Mouse (Mus musculus): ENCODE results near the gene Gpc6. TPM values are rescaled to one million over a fixed set of nuclear protein-coding genes. Genes with fewer than 3 reads are reported as not detected.

Gene Gpc6
- 36.6 and 37.7 TPM in 2 replicates for polyA plus RNA-seq (2016; fragmentation: Nextera tagmentation; extraction: Ambion mirVana)

GRCm38 (mm10) chr14:116924876-116925601 is at the start of gene Gpc6:
Gene Gpc6, plus strand, starts transcription at chr14:116925315.
- Histone ChIP-seq H3K27ac (replicated peaks) (peak within 1 kb of the TSS; percentile 99), H3K4me3 (peak within 1 kb of the TSS; percentile 96), H3K27me3 (ENCODE audit: low read depth, poor library complexity, severe bottlenecking) (no peaks in the 10 kb centered on the region), H3K4me1 (peaks cover 28% of the 10 kb centered on the region), H3K36me3 (no peaks in the 10 kb centered on the region), H3K9me3 (replicated peaks) (no peaks in the 10 kb centered on the region)
- DNase-seq (ENCODE audit: low spot score), result peak; percentile 91
- WGBS, result under 1% methylated on average over 38 of the region's 38 CpGs

- Histone ChIP-seq H3K4me1 (peaks cover 6% of the 10 kb centered on the region; the same call in 1 of the 2 replicates), H3K4me3 (no peak overlapping the region), H3K27me3 (ENCODE audit: low read depth, poor library complexity, severe bottlenecking) (no peaks in the 10 kb centered on the region), H3K9me3 (replicated peaks) (no peaks in the 10 kb centered on the region), H3K27ac (replicated peaks) (no peak overlapping the region), H3K36me3 (no peaks in the 10 kb centered on the region)
- 52% methylated on average over 7 of the region's 7 CpGs for WGBS
- DNase-seq (ENCODE audit: low spot score), result no peak
Observed at GRCm38 (mm10) chr14:116882480-116883044, 42.6 kb upstream of the Gpc6 start.

GRCm38 (mm10) chr14:116894316-116894715 is 30.8 kb upstream of the Gpc6 start:
- 82% methylated on average over 3 of the region's 3 CpGs for WGBS
- no peak for DNase-seq (ENCODE audit: low spot score)

GRCm38 (mm10) chr14:116897971-116898370 is 27.1 kb upstream of the Gpc6 start:
- 61% methylated on average over 1 of the region's 1 CpGs for WGBS
- no peak for DNase-seq (ENCODE audit: low spot score)
- no peak overlapping the region for H3K4me3 ChIP-seq

More at GRCm38 (mm10) chr14:116894316-116894715, 30.8 kb upstream of the Gpc6 start:
- H3K4me1 ChIP-seq, result no peaks in the 10 kb centered on the region
- H3K27ac ChIP-seq (replicated peaks), result no peak overlapping the region
- no peaks in the 10 kb centered on the region for H3K36me3 ChIP-seq
- no peak overlapping the region for H3K4me3 ChIP-seq
- H3K27me3 ChIP-seq (ENCODE audit: low read depth, poor library complexity, severe bottlenecking), result no peaks in the 10 kb centered on the region
- no peaks in the 10 kb centered on the region for H3K9me3 ChIP-seq (replicated peaks)

GRCm38 (mm10) chr14:116911768-116912167 is 13.3 kb upstream of the Gpc6 start:
- H3K27me3 ChIP-seq (ENCODE audit: low read depth, poor library complexity, severe bottlenecking), result no peaks in the 10 kb centered on the region

More at GRCm38 (mm10) chr14:116897971-116898370, 27.1 kb upstream of the Gpc6 start:
- Histone ChIP-seq H3K4me1 (no peaks in the 10 kb centered on the region), H3K27me3 (ENCODE audit: low read depth, poor library complexity, severe bottlenecking) (no peaks in the 10 kb centered on the region), H3K36me3 (no peaks in the 10 kb centered on the region), H3K9me3 (replicated peaks) (no peaks in the 10 kb centered on the region), H3K27ac (replicated peaks) (no peak overlapping the region)

GRCm38 (mm10) chr14:116916874-116917273 is 8.2 kb upstream of the Gpc6 start:
- Histone ChIP-seq H3K27ac (replicated peaks) (no peak overlapping the region), H3K4me1 (no peaks in the 10 kb centered on the region; the same call in 1 of the 2 replicates), H3K27me3 (ENCODE audit: low read depth, poor library complexity, severe bottlenecking) (no peaks in the 10 kb centered on the region), H3K9me3 (replicated peaks) (no peaks in the 10 kb centered on the region), H3K36me3 (no peaks in the 10 kb centered on the region), H3K4me3 (no peak overlapping the region)
- DNase-seq (ENCODE audit: low spot score), result no peak
- 87% methylated on average over 6 of the region's 6 CpGs for WGBS

More at GRCm38 (mm10) chr14:116911768-116912167, 13.3 kb upstream of the Gpc6 start:
- 79% methylated on average over 1 of the region's 1 CpGs for WGBS
- Histone ChIP-seq H3K36me3 (no peaks in the 10 kb centered on the region), H3K27ac (replicated peaks) (no peak overlapping the region), H3K4me1 (no peaks in the 10 kb centered on the region; the same call in 1 of the 2 replicates), H3K9me3 (replicated peaks) (no peaks in the 10 kb centered on the region), H3K4me3 (no peak overlapping the region)
- no peak for DNase-seq (ENCODE audit: low spot score)

- Histone ChIP-seq H3K27me3 (ENCODE audit: low read depth, poor library complexity, severe bottlenecking) (no peaks in the 10 kb centered on the region), H3K4me3 (peak overlapping the region; percentile 96), H3K27ac (replicated peaks) (peak overlapping the region; percentile 99), H3K9me3 (replicated peaks) (no peaks in the 10 kb centered on the region), H3K36me3 (no peaks in the 10 kb centered on the region), H3K4me1 (peaks cover 27% of the 10 kb centered on the region)
- no peak for DNase-seq (ENCODE audit: low spot score)
- WGBS, result 16% methylated on average over 2 of the region's 2 CpGs
Observed at GRCm38 (mm10) chr14:116924266-116924665, 849 bp upstream of the Gpc6 start.

- peak; percentile 81 for DNase-seq (ENCODE audit: low spot score)
- WGBS, result under 1% methylated on average over 58 of the region's 58 CpGs
- Histone ChIP-seq H3K36me3 (no peaks in the 10 kb centered on the region), H3K9me3 (replicated peaks) (no peaks in the 10 kb centered on the region), H3K27ac (replicated peaks) (peak overlapping the region; percentile 99), H3K4me1 (peaks cover 28% of the 10 kb centered on the region), H3K27me3 (ENCODE audit: low read depth, poor library complexity, severe bottlenecking) (no peaks in the 10 kb centered on the region), H3K4me3 (peak overlapping the region; percentile 96)
Observed at GRCm38 (mm10) chr14:116925691-116926403, 732 bp downstream of the Gpc6 start.

GRCm38 (mm10) chr14:116926404-116927171 is 1.5 kb downstream of the Gpc6 start:
- Histone ChIP-seq H3K4me1 (peaks cover 28% of the 10 kb centered on the region), H3K27ac (replicated peaks) (peak overlapping the region; percentile 99), H3K36me3 (no peaks in the 10 kb centered on the region), H3K27me3 (ENCODE audit: low read depth, poor library complexity, severe bottlenecking) (no peaks in the 10 kb centered on the region), H3K9me3 (replicated peaks) (no peaks in the 10 kb centered on the region), H3K4me3 (peak overlapping the region; percentile 96)
- under 1% methylated on average over 52 of the region's 52 CpGs for WGBS
- peak; percentile 91 for DNase-seq (ENCODE audit: low spot score)

- under 1% methylated on average over 21 of the region's 21 CpGs for WGBS
Observed at GRCm38 (mm10) chr14:116927341-116928315, 2.5 kb downstream of the Gpc6 start.

GRCm38 (mm10) chr14:116928395-116928794 is 3.3 kb downstream of the Gpc6 start:
- H3K4me3 ChIP-seq, result peak overlapping the region; percentile 96
- H3K4me1 ChIP-seq, result peaks cover 37% of the 10 kb centered on the region
- H3K27ac ChIP-seq (replicated peaks), result peak overlapping the region; percentile 99
- DNase-seq (ENCODE audit: low spot score), result no peak
- H3K27me3 ChIP-seq (ENCODE audit: low read depth, poor library complexity, severe bottlenecking), result no peaks in the 10 kb centered on the region
- H3K9me3 ChIP-seq (replicated peaks), result no peaks in the 10 kb centered on the region
- no peaks in the 10 kb centered on the region for H3K36me3 ChIP-seq
- 62% methylated on average over 2 of the region's 2 CpGs for WGBS

More at GRCm38 (mm10) chr14:116927341-116928315, 2.5 kb downstream of the Gpc6 start:
- DNase-seq (ENCODE audit: low spot score), result peak; percentile 38
- Histone ChIP-seq H3K36me3 (no peaks in the 10 kb centered on the region), H3K9me3 (replicated peaks) (no peaks in the 10 kb centered on the region), H3K27me3 (ENCODE audit: low read depth, poor library complexity, severe bottlenecking) (no peaks in the 10 kb centered on the region), H3K4me1 (peaks cover 33% of the 10 kb centered on the region), H3K27ac (replicated peaks) (peak overlapping the region; percentile 99), H3K4me3 (peak overlapping the region; percentile 96)

Data from midbrain, embryonic 10.5 days (tissue).